Mouse (Mus musculus): ENCODE results near the gene Guca2b. TPM values are rescaled to one million over a fixed set of nuclear protein-coding genes. Genes with fewer than 3 reads are reported as not detected.

The Guca2b gene
- total RNA-seq (2021) = not detected
- long read RNA-seq, experiment 1 = 0 reads
- long read RNA-seq, experiment 2 = 0 reads

- TF ChIP-seq CTCF (conservative IDR thresholded peaks at IDR 0.05) = no peak
- Histone ChIP-seq H3K4me3 (no peak within 1 kb of the TSS), H3K27ac (no peak within 1 kb of the TSS)
Observed at GRCm38 (mm10) chr4:119658731-119659130, at the start of gene Guca2b. Gene Guca2b, minus strand, starts transcription at chr4:119658954.

GRCm38 (mm10) chr4:119707751-119708150 lies 49.0 kb upstream of the Guca2b start:
- TF ChIP-seq CTCF (conservative IDR thresholded peaks at IDR 0.05) = no peak
- no peak for DNase-seq (ENCODE audit: low spot score in 2 of 2)

More at GRCm38 (mm10) chr4:119658731-119659130, at the start of gene Guca2b:
- no peak for DNase-seq (ENCODE audit: low spot score in 2 of 2)

GRCm38 (mm10) chr4:119707326-119707725 lies 48.6 kb upstream of the Guca2b start:
- no peak for TF ChIP-seq CTCF (conservative IDR thresholded peaks at IDR 0.05)

More at GRCm38 (mm10) chr4:119707751-119708150, 49.0 kb upstream of the Guca2b start:
- no peak overlapping the region for H3K27ac ChIP-seq
- H3K4me3 ChIP-seq = no peak overlapping the region

DNA sequence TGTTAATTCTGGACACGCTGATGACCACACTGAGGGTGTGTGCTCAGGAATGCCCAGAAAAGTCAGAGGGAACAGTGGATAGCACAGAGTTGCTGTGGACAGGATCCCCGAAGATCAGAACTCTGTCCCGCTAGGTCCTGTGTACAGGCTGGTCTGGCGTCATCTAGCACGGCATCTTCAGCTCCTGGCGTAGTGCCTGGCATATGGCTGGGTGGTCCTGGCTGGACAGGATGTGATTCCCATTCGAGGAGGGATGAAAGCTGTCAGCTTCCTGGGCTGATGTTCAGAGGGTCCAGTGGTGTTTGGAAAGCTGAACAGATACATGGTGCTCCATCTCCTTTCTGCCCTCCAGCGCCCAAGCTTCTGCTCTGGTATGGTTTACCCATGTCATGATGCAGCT lies 45.2 kb upstream of the Guca2b start:
- no peak for TF ChIP-seq CTCF (conservative IDR thresholded peaks at IDR 0.05)
- H3K27ac ChIP-seq = no peak overlapping the region

More at GRCm38 (mm10) chr4:119707326-119707725, 48.6 kb upstream of the Guca2b start:
- no peak overlapping the region for H3K27ac ChIP-seq
- no peak for DNase-seq (ENCODE audit: low spot score in 2 of 2)
- no peak overlapping the region for H3K4me3 ChIP-seq

GRCm38 (mm10) chr4:119701269-119701954 lies 42.7 kb upstream of the Guca2b start:
- no peak overlapping the region for H3K27ac ChIP-seq
- no peak for DNase-seq (ENCODE audit: low spot score in 2 of 2)
- no peak for TF ChIP-seq CTCF (conservative IDR thresholded peaks at IDR 0.05)

More for the DNA sequence above, 45.2 kb upstream of the Guca2b start:
- DNase-seq (ENCODE audit: low spot score in 2 of 2) = no peak
- no peak overlapping the region for H3K4me3 ChIP-seq

GRCm38 (mm10) chr4:119698339-119698738 lies 39.6 kb upstream of the Guca2b start:
- DNase-seq (ENCODE audit: low spot score in 2 of 2) = no peak
- no peak overlapping the region for H3K4me3 ChIP-seq
- no peak for TF ChIP-seq CTCF (conservative IDR thresholded peaks at IDR 0.05)
- no peak overlapping the region for H3K27ac ChIP-seq

More at GRCm38 (mm10) chr4:119701269-119701954, 42.7 kb upstream of the Guca2b start:
- no peak overlapping the region for H3K4me3 ChIP-seq

DNA sequence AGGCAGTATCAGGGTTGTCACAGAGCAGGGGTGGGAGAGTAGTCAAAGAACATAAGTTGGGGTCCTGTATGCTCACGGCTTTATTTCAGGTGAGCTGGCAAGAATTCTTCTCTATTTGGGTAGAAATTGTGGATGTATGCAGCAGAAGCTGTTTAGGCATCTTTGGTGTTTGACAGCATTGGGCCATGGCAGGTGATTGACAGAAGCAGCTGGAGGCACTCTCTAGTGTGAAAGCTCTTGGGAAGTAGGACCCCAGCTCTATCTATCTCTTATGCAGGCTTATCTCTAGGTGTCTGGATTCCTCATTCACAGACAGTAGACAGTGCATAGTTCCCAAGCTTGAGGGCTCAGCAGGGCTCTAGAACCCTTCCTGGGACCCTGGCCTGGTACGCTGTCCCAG lies 27.0 kb upstream of the Guca2b start:
- Histone ChIP-seq H3K4me3 (no peak overlapping the region), H3K27ac (no peak overlapping the region)
- no peak for DNase-seq (ENCODE audit: low spot score in 2 of 2)
- no peak for TF ChIP-seq CTCF (conservative IDR thresholded peaks at IDR 0.05)

- Histone ChIP-seq H3K27ac (no peak overlapping the region), H3K4me3 (no peak overlapping the region)
- TF ChIP-seq CTCF (conservative IDR thresholded peaks at IDR 0.05) = no peak
- DNase-seq (ENCODE audit: low spot score in 2 of 2) = no peak
Observed at GRCm38 (mm10) chr4:119682596-119682995, 23.8 kb upstream of the Guca2b start.

GRCm38 (mm10) chr4:119672685-119673084 lies 13.9 kb upstream of the Guca2b start:
- H3K4me3 ChIP-seq = no peak overlapping the region
- no peak overlapping the region for H3K27ac ChIP-seq
- TF ChIP-seq CTCF (conservative IDR thresholded peaks at IDR 0.05) = peak; percentile 60
- peak in 1 of 2 experiments; percentile 23 for DNase-seq (ENCODE audit: low spot score in 2 of 2)

DNA sequence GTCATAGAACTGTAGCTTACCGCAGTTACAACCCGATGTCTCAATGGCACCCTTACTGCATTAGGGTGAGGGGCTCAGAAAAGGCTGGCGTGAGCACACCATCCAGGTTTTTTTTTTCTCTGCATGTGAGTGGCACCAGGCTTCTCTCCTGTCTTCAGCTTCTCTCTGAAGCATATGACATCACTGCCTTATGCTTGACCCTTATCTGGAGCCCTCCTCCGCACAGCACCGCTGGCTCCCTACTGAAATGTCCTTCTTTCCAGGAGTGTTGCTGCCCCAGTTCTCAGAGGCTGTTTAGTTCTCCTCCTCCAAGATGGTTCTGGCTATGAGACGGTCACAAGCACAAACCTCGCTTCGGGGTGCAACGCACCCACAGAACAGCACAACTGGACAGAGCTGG lies 12.4 kb upstream of the Guca2b start:
- peak in 1 of 2 experiments; percentile 2 for DNase-seq (ENCODE audit: low spot score in 2 of 2)
- Histone ChIP-seq H3K4me3 (no peak overlapping the region), H3K27ac (no peak overlapping the region)
- TF ChIP-seq CTCF (conservative IDR thresholded peaks at IDR 0.05) = no peak

DNA sequence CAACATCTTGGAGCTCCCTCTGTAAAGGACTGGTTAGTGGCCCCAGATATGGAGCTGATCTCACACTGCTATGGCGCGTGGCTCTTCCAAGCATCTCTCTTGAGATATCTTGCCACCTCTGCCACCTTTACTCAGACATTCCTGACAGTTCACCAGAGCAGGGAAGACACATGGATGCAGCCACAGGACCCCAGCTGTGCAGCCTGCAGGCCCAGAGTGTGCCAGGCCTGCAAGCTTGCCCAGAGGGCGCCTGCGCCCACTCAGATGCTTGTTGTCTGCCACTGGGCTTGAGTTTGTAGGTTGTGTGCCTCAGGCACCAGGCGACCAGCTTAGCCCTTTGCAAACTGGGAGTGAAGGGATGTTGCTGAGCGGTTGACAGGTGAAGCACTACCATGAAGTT lies 12.0 kb upstream of the Guca2b start:
- TF ChIP-seq CTCF (conservative IDR thresholded peaks at IDR 0.05) = no peak
- DNase-seq (ENCODE audit: low spot score in 2 of 2) = peak in 1 of 2 experiments; percentile 6
- Histone ChIP-seq H3K4me3 (no peak overlapping the region), H3K27ac (no peak overlapping the region)

DNA sequence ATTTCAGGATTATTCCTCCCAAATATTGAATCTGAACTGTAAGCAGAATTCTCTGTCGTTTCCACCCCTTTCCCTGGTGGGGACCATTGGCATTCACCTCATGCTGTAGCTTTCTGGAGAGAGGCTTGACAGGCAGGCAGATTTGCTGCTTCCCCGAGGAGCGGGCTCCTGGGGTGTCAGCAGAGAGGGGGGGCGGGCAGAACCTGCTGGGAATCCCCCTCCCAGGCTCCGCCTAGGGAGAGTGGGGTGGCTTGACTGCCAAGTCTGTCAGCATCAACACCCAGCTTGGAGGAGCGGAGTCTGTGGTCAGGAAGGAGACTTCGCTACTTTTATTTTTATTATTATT lies 11.4 kb upstream of the Guca2b start:
- no peak overlapping the region for H3K4me3 ChIP-seq
- H3K27ac ChIP-seq = no peak overlapping the region
- no peak for DNase-seq (ENCODE audit: low spot score in 2 of 2)
- no peak for TF ChIP-seq CTCF (conservative IDR thresholded peaks at IDR 0.05)

DNA sequence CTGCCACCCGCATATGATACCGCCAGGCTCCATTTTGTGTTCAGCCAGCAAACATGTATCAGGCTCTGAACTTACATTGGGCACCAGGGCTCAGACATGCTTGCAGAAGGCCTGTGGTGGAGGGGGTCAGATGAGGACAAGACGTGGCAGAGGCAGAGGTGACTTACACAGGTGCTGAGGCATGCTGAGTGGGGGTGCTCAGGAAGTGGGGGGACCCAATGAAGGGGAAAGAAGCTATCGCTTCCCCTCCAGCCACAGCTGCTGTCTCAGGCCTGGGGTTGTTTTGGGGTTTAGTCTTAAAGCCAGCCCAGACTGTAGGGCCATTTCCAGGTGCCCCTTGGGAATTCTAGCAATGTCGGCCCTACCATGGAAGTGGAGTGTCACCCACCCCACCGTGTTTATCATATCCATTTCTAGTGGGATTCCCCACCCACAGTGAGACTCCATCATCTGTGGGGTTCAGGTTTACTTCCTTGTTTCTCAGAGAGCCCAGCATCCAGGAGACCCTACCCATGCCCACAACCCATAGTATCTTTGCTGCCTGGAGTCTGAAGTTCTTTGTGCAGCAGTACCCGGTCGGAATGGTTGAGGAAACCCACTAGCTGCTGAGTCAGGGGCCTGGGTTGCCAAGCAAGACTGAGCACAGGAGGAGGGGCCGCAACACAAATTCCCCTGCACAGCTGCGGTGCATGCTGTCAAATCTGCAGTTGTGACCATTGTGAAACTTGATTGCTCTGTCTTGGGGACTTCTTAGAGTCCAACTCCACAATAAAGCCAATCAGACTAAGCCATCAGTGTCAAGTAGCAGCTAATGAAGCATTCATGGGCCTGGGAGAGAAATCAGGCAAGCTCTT lies 10.8 kb upstream of the Guca2b start:
- DNase-seq (ENCODE audit: low spot score in 2 of 2) = no peak
- H3K27ac ChIP-seq = no peak overlapping the region
- no peak overlapping the region for H3K4me3 ChIP-seq
- no peak for TF ChIP-seq CTCF (conservative IDR thresholded peaks at IDR 0.05)

Measured in layer of hippocampus, adult 2 months (tissue).